Mouse (Mus musculus): ENCODE measurements at regions not wholly inside any gene's neighbourhood (a gene's known extent, or its start where the extent isn't known, plus 50 kb on each side); places are given as distances from the start of the nearest gene placed in this dataset.

GRCm38 (mm10) chr2:128388883-128389470 is 202.0 kb upstream of the Spdye4c start:
- no peak for TF ChIP-seq CTCF (conservative IDR thresholded peaks at IDR 0.05 in 1 of 2, IDR thresholded peaks at IDR 0.05 in 1 of 2; ENCODE audit: low read depth in 2 of 2, low read length in 2 of 2)
- TF ChIP-seq ZC3H11A (IDR thresholded peaks at IDR 0.05; ENCODE audit: low read depth, low read length): no peak
- no peak for TF ChIP-seq JUND (conservative IDR thresholded peaks at IDR 0.05; ENCODE audit: low read depth, low read length)
- no peak for TF ChIP-seq SIN3A (IDR thresholded peaks at IDR 0.05; ENCODE audit: low read length)
- no peak for TF ChIP-seq POLR2A (IDR thresholded peaks at IDR 0.05; ENCODE audit: low read depth, low read length)
- peak; percentile 71 for TF ChIP-seq EP300 (IDR thresholded peaks at IDR 0.05; ENCODE audit: low read length)
- TF ChIP-seq MYC (IDR thresholded peaks at IDR 0.05; ENCODE audit: low read depth, low read length): 0 out of 2 replicates have a peak, but pooled peaks have one; percentile 38
- no peak for TF ChIP-seq MAX (IDR thresholded peaks at IDR 0.05; ENCODE audit: low read length)
- no peak for TF ChIP-seq UBTF (IDR thresholded peaks at IDR 0.05; ENCODE audit: low read depth, low read length)
- TF ChIP-seq RAD21 (IDR thresholded peaks at IDR 0.05; ENCODE audit: low read depth, low read length): no peak; the same call in 1 of the 2 replicates
- TF ChIP-seq ZMIZ1 (IDR thresholded peaks at IDR 0.05; ENCODE audit: low read depth, low read length): no peak
- no peak for TF ChIP-seq MXI1 (IDR thresholded peaks at IDR 0.05; ENCODE audit: low read depth, low read length)

Measured in CH12.LX (cell line).